Mouse (Mus musculus): ENCODE data around the gene Rab43. TPM values are rescaled to one million over a fixed set of nuclear protein-coding genes. Genes with fewer than 3 reads are reported as not detected.

Rab43 gene
- polyA plus RNA-seq, 1 experiment from 2014 or later: 15.6 TPM

- H3K4me1 ChIP-seq (replicated peaks; ENCODE audit: control insufficient read depth, insufficient read depth, low read length): peaks cover 29% of the 10 kb centered on the region
- DNase-seq (ENCODE audit: low spot score): no peak
- no peak overlapping the region for H3K4me3 ChIP-seq (replicated peaks; ENCODE audit: low read length)
- no peak overlapping the region for H3K9ac ChIP-seq
- 96% methylated on average over 13 of the region's 13 CpGs for WGBS
- H3K27ac ChIP-seq: no peak overlapping the region
- no peak overlapping the region for H3K4me2 ChIP-seq (replicated peaks)
- peaks cover 52% of the 10 kb centered on the region for H3K36me3 ChIP-seq (replicated peaks; ENCODE audit: control insufficient read depth, insufficient read depth)
- no peak for ATAC-seq (ENCODE audit: low FRiP score)
- H3K27me3 ChIP-seq (ENCODE audit: control insufficient read depth, insufficient read depth, low read length): no peaks in the 10 kb centered on the region
- H3K9me3 ChIP-seq (ENCODE audit: control insufficient read depth, low read length): no peaks in the 10 kb centered on the region
These were observed 33.2 kb upstream of the Rab43 start for GRCm38 (mm10) chr6:87845031-87845695.

- no peak for ATAC-seq (ENCODE audit: low FRiP score)
- peaks cover 40% of the 10 kb centered on the region for H3K36me3 ChIP-seq (replicated peaks; ENCODE audit: control insufficient read depth, insufficient read depth)
- H3K4me3 ChIP-seq (replicated peaks; ENCODE audit: low read length): no peak overlapping the region
- no peak overlapping the region for H3K27ac ChIP-seq
- H3K4me2 ChIP-seq (replicated peaks): no peak overlapping the region
- H3K9ac ChIP-seq: no peak overlapping the region
- H3K9me3 ChIP-seq (ENCODE audit: control insufficient read depth, low read length): no peaks in the 10 kb centered on the region
- no peak for DNase-seq (ENCODE audit: low spot score)
- H3K4me1 ChIP-seq (replicated peaks; ENCODE audit: control insufficient read depth, insufficient read depth, low read length): peaks cover 20% of the 10 kb centered on the region
- H3K27me3 ChIP-seq (ENCODE audit: control insufficient read depth, insufficient read depth, low read length): no peaks in the 10 kb centered on the region
- WGBS: 16% methylated on average over 1 of the region's 1 CpGs
These were observed 30.3 kb upstream of the Rab43 start for GRCm38 (mm10) chr6:87842254-87842653.

GRCm38 (mm10) chr6:87841635-87842034 lies 29.7 kb upstream of the Rab43 start:
- 85% methylated on average over 8 of the region's 8 CpGs for WGBS

GRCm38 (mm10) chr6:87839797-87840341 lies 27.9 kb upstream of the Rab43 start:
- peaks cover 47% of the 10 kb centered on the region for H3K36me3 ChIP-seq (replicated peaks; ENCODE audit: control insufficient read depth, insufficient read depth)
- no peaks in the 10 kb centered on the region for H3K9me3 ChIP-seq (ENCODE audit: control insufficient read depth, low read length)
- ATAC-seq (ENCODE audit: low FRiP score): no peak
- H3K9ac ChIP-seq: peak overlapping the region; percentile 73; the same call in 1 of the 2 replicates
- DNase-seq (ENCODE audit: low spot score): no peak
- H3K4me2 ChIP-seq (replicated peaks): no peak overlapping the region
- 65% methylated on average over 11 of the region's 11 CpGs for WGBS
- H3K27ac ChIP-seq: no peak overlapping the region
- no peak overlapping the region for H3K4me3 ChIP-seq (replicated peaks; ENCODE audit: low read length)
- no peaks in the 10 kb centered on the region for H3K27me3 ChIP-seq (ENCODE audit: control insufficient read depth, insufficient read depth, low read length)
- H3K4me1 ChIP-seq (replicated peaks; ENCODE audit: control insufficient read depth, insufficient read depth, low read length): peaks cover 16% of the 10 kb centered on the region

More at GRCm38 (mm10) chr6:87841635-87842034, 29.7 kb upstream of the Rab43 start:
- no peak overlapping the region for H3K9ac ChIP-seq
- H3K27ac ChIP-seq: no peak overlapping the region
- no peak overlapping the region for H3K4me2 ChIP-seq (replicated peaks)
- H3K9me3 ChIP-seq (ENCODE audit: control insufficient read depth, low read length): no peaks in the 10 kb centered on the region
- ATAC-seq (ENCODE audit: low FRiP score): no peak
- peaks cover 16% of the 10 kb centered on the region for H3K4me1 ChIP-seq (replicated peaks; ENCODE audit: control insufficient read depth, insufficient read depth, low read length)
- H3K4me3 ChIP-seq (replicated peaks; ENCODE audit: low read length): no peak overlapping the region
- peaks cover 40% of the 10 kb centered on the region for H3K36me3 ChIP-seq (replicated peaks; ENCODE audit: control insufficient read depth, insufficient read depth)
- H3K27me3 ChIP-seq (ENCODE audit: control insufficient read depth, insufficient read depth, low read length): no peaks in the 10 kb centered on the region
- no peak for DNase-seq (ENCODE audit: low spot score)

GRCm38 (mm10) chr6:87838551-87839197 lies 26.7 kb upstream of the Rab43 start, which contains the start of gene Isy1:
TSS of gene Isy1 (minus strand) at chr6:87838798.
- Histone ChIP-seq H3K9ac (peak within 1 kb of the TSS; percentile 83), H3K4me3 (replicated peaks; ENCODE audit: low read length) (peak within 1 kb of the TSS; percentile 68), H3K27ac (peak within 1 kb of the TSS; percentile 96), H3K36me3 (replicated peaks; ENCODE audit: control insufficient read depth, insufficient read depth) (peaks cover 47% of the 10 kb centered on the region), H3K27me3 (ENCODE audit: control insufficient read depth, insufficient read depth, low read length) (no peaks in the 10 kb centered on the region), H3K9me3 (ENCODE audit: control insufficient read depth, low read length) (no peaks in the 10 kb centered on the region), H3K4me2 (replicated peaks) (peak within 1 kb of the TSS; percentile 90), H3K4me1 (replicated peaks; ENCODE audit: control insufficient read depth, insufficient read depth, low read length) (peaks cover 16% of the 10 kb centered on the region)
- ATAC-seq (ENCODE audit: low FRiP score) (peak; percentile 98), DNase-seq (ENCODE audit: low spot score) (peak; percentile 98)
- WGBS: under 1% methylated on average over 46 of the region's 46 CpGs

GRCm38 (mm10) chr6:87835695-87836094 lies 23.7 kb upstream of the Rab43 start, which contains the start of gene Gm45140:
TSS of gene Gm45140 (minus strand) at chr6:87835795.
- Histone ChIP-seq H3K9me3 (ENCODE audit: control insufficient read depth, low read length) (no peaks in the 10 kb centered on the region), H3K4me3 (replicated peaks; ENCODE audit: low read length) (no peak within 1 kb of the TSS), H3K27ac (no peak within 1 kb of the TSS), H3K36me3 (replicated peaks; ENCODE audit: control insufficient read depth, insufficient read depth) (peaks cover 51% of the 10 kb centered on the region), H3K4me2 (replicated peaks) (no peak within 1 kb of the TSS), H3K9ac (no peak within 1 kb of the TSS), H3K27me3 (ENCODE audit: control insufficient read depth, insufficient read depth, low read length) (no peaks in the 10 kb centered on the region), H3K4me1 (replicated peaks; ENCODE audit: control insufficient read depth, insufficient read depth, low read length) (peaks cover 16% of the 10 kb centered on the region)
- 95% methylated on average over 7 of the region's 7 CpGs for WGBS
- ATAC-seq (ENCODE audit: low FRiP score): no peak
- DNase-seq (ENCODE audit: low spot score): no peak

GRCm38 (mm10) chr6:87820366-87820765 lies 8.4 kb upstream of the Rab43 start:
- Histone ChIP-seq H3K4me1 (replicated peaks; ENCODE audit: control insufficient read depth, insufficient read depth, low read length) (no peaks in the 10 kb centered on the region), H3K4me3 (replicated peaks; ENCODE audit: low read length) (no peak overlapping the region), H3K4me2 (replicated peaks) (no peak overlapping the region), H3K27me3 (ENCODE audit: control insufficient read depth, insufficient read depth, low read length) (no peaks in the 10 kb centered on the region), H3K27ac (no peak overlapping the region), H3K9ac (no peak overlapping the region), H3K9me3 (ENCODE audit: control insufficient read depth, low read length) (no peaks in the 10 kb centered on the region), H3K36me3 (replicated peaks; ENCODE audit: control insufficient read depth, insufficient read depth) (peaks cover 100% of the 10 kb centered on the region)
- ATAC-seq (ENCODE audit: low FRiP score): no peak
- no peak for DNase-seq (ENCODE audit: low spot score)
- WGBS: 99% methylated on average over 2 of the region's 2 CpGs

- Histone ChIP-seq H3K27ac (no peak overlapping the region), H3K9ac (no peak overlapping the region), H3K4me1 (replicated peaks; ENCODE audit: control insufficient read depth, insufficient read depth, low read length) (peaks cover 12% of the 10 kb centered on the region), H3K4me3 (replicated peaks; ENCODE audit: low read length) (no peak overlapping the region), H3K4me2 (replicated peaks) (no peak overlapping the region), H3K9me3 (ENCODE audit: control insufficient read depth, low read length) (no peaks in the 10 kb centered on the region), H3K36me3 (replicated peaks; ENCODE audit: control insufficient read depth, insufficient read depth) (peaks cover 60% of the 10 kb centered on the region), H3K27me3 (ENCODE audit: control insufficient read depth, insufficient read depth, low read length) (no peaks in the 10 kb centered on the region)
- 94% methylated on average over 5 of the region's 5 CpGs for WGBS
- ATAC-seq (ENCODE audit: low FRiP score): no peak
- no peak for DNase-seq (ENCODE audit: low spot score)
These were observed 2.5 kb upstream of the Rab43 start for GRCm38 (mm10) chr6:87814486-87814885.

- no peak overlapping the region for H3K27ac ChIP-seq
- H3K4me1 ChIP-seq (replicated peaks; ENCODE audit: control insufficient read depth, insufficient read depth, low read length): peaks cover 12% of the 10 kb centered on the region
- peaks cover 41% of the 10 kb centered on the region for H3K36me3 ChIP-seq (replicated peaks; ENCODE audit: control insufficient read depth, insufficient read depth)
- DNase-seq (ENCODE audit: low spot score) (no peak), ATAC-seq (ENCODE audit: low FRiP score) (no peak)
- H3K9me3 ChIP-seq (ENCODE audit: control insufficient read depth, low read length): no peaks in the 10 kb centered on the region
- peak overlapping the region; percentile 57; the same call in 1 of the 2 replicates for H3K4me3 ChIP-seq (replicated peaks; ENCODE audit: low read length)
- WGBS: 97% methylated on average over 1 of the region's 1 CpGs
- H3K9ac ChIP-seq: peak overlapping the region; percentile 74
- no peaks in the 10 kb centered on the region for H3K27me3 ChIP-seq (ENCODE audit: control insufficient read depth, insufficient read depth, low read length)
- H3K4me2 ChIP-seq (replicated peaks): peak overlapping the region; percentile 74
These were observed 692 bp upstream of the Rab43 start for GRCm38 (mm10) chr6:87812656-87813055.

Measured in hindbrain, embryonic 14.5 days (tissue).